Mouse (Mus musculus): Measurements from ENCODE around the gene Cped1.

DNA sequence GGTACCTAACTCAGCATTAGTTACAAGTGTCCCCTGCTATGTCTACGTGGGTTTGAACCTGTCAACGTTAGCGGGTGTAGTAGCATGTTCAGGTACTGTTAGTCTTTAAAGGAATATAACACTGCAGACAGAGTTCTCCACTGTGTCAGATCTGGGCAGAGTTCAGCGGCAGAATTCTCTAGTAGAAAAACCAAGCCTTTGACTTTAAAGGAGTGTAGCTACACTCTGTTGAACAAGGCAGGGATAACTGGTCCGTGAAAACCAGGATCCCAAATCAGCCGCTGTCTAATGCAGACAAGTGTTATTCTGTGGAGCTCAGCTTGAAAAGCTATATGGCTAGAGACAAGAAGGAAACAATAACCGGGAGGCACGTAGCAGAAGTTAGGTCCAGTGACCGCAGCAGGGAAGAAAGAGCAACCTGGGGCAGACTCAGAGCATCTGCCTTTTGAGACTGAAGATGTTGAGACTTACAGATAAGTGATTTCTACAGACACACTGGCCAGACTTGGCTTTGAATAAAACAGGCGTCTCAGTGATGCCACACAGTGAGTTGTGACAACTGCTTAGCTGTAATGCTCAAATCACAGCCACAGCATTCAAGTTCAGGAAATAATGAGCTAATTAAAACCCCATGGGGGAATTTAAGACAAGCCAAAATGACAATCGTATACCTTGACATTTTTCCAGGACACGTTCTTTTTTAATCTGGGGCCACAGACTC, 219.5 kb downstream of the Cped1 start:
- no peak for TF ChIP-seq CTCF (IDR thresholded peaks at IDR 0.05 in 2 of 3, conservative IDR thresholded peaks at IDR 0.05 in 1 of 3; ENCODE audit: control insufficient read depth in 1 of 3, insufficient read depth in 1 of 3, low read depth in 2 of 3, low read length in 3 of 3, poor library complexity in 1 of 3, severe bottlenecking in 1 of 3)
- TF ChIP-seq ZNF384 (IDR thresholded peaks at IDR 0.05; ENCODE audit: low read depth, low read length), result no peak
- TF ChIP-seq POLR2A (IDR thresholded peaks at IDR 0.05; ENCODE audit: control insufficient read depth in 1 of 2, insufficient read depth in 1 of 2, low read depth in 1 of 2, low read length in 2 of 2, poor library complexity in 1 of 2), result no peak
- no peak for TF ChIP-seq MAFK (IDR thresholded peaks at IDR 0.05; ENCODE audit: borderline replicate concordance, low read depth, low read length)
- TF ChIP-seq E2F4 (IDR thresholded peaks at IDR 0.05; ENCODE audit: borderline replicate concordance, low read depth, low read length), result no peak
- no peak for TF ChIP-seq KAT2A (conservative IDR thresholded peaks at IDR 0.05; ENCODE audit: low read depth, low read length)
- no peak for TF ChIP-seq USF2 (IDR thresholded peaks at IDR 0.05; ENCODE audit: borderline replicate concordance in 1 of 2, insufficient read depth in 1 of 2, low read depth in 1 of 2, low read length in 2 of 2)
- no peak for TF ChIP-seq GABPA (IDR thresholded peaks at IDR 0.05; ENCODE audit: low read depth, low read length)
